7 mouse cellular contexts compared by ENCODE assay signal in the genomic region with DNA sequence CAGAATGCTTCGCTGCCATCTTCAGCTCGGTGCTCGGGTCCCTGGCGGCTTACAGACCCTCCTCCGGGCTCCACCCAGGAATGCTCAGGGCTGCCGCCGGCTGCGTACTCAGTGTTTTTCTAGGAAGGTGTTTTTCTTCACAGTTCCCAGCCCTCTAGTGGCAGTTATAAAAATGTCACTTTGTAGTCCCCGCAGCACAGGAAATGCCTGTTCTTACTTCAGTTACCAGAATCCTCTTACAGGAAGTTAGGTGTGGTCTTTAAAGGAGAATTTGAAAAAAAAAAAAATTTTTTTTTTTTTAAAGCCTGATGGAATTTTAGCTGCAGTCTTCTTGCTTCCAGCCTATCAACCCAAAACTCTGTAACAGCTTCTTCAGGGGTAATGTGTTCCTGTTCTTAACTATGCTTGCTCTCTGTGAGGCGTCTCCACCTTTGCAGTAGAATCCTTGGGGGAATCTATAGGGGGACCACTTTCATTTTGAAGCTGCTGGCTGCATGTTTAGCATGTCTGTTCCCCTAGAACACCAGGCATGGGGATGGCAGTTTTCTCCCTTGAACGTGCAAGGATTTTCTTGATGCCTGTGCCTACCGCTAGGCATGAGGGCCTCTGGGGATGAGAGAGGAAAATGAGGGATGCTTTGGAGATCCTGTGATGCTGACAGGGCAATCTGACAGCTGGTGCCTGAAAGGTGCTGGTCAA. TPM values are rescaled to one million over a fixed set of nuclear protein-coding genes. Genes with fewer than 3 reads are reported as not detected.
DNase-seq lines count a peak whose midpoint lies in the region; ATAC-seq and TF ChIP-seq lines count a peak whose summit lies in the region.

No protein-coding gene starts in this region.

- TF ChIP-seq CTCF in gastrocnemius, adult 2 months (IDR thresholded peaks at IDR 0.05) = peak; percentile 64

- ATAC-seq in activated CD4-positive, CD25-positive, alpha-beta regulatory T cell, adult 4 months = peak; percentile 97

- peak overlapping the region; percentile 69 for H3K4me3 ChIP-seq in gastrocnemius, adult 2 months

- peak overlapping the region; percentile 57 for H3K27ac ChIP-seq in gastrocnemius, adult 2 months

- DNase-seq in cerebellum, postnatal 36 days = peak; percentile 81
- DNase-seq in gastrocnemius, adult 2 months = peak; percentile 54
- peak; percentile 88 for DNase-seq in hindlimb bud, embryonic 11.5 days (ENCODE audit: extremely low spot score, low read depth, low spot score)
- peak; percentile 61 to 83 for DNase-seq in left cerebral cortex, adult 18-20 months (ENCODE audit: low spot score in 2 of 2)
- DNase-seq in lung, postnatal 4 days = peak; percentile 64 to 71
- DNase-seq in right cerebral cortex, adult 2 months (ENCODE audit: low spot score in 2 of 2) = peak; percentile 80 to 85

- intact Hi-C loops in gastrocnemius, adult 2 months (cut with DNase I) = loop anchor here (10.0 kb wide), 1 partner anchor 274 kb away; no protein-coding TSS in a partner anchor

RNA-seq across cellular contexts. Expression of gene Scn2a, which starts 48.0 kb away (rescaled TPM):
- under 1 TPM; 0.42 to 0.75 TPM for polyA plus RNA-seq in activated CD4-positive, CD25-positive, alpha-beta regulatory T cell, adult 4 months (2017; shearing (Covaris generic))
- total RNA-seq in gastrocnemius, adult 2 months (2021) = under 1 TPM; 0.26 to 0.95 TPM
- 100 to 1,000 TPM; 274 to 310 TPM for total RNA-seq in left cerebral cortex, adult 18-20 months (2021)

Comparison
In these comparisons a context has a peak if more than half of its experiments do, and no peak if none do; other contexts are left out.
1. Peak in every context shown above with its lines: DNase-seq, ATAC-seq, H3K4me3 ChIP-seq and H3K27ac ChIP-seq.
2. RNA of gene Scn2a, which starts 48.0 kb away (total RNA-seq): 274 to 310 TPM in left cerebral cortex, adult 18-20 months; 0.26 to 0.95 TPM in gastrocnemius, adult 2 months; every median in the first group is over 100 times any median in the second.